Mouse (Mus musculus): ENCODE results near the gene Apbb2. TPM values are rescaled to one million over a fixed set of nuclear protein-coding genes. Genes with fewer than 3 reads are reported as not detected.

Gene Apbb2
- total RNA-seq, 2 experiments from 2014 or later: 53.4 to 57.1 TPM

DNA sequence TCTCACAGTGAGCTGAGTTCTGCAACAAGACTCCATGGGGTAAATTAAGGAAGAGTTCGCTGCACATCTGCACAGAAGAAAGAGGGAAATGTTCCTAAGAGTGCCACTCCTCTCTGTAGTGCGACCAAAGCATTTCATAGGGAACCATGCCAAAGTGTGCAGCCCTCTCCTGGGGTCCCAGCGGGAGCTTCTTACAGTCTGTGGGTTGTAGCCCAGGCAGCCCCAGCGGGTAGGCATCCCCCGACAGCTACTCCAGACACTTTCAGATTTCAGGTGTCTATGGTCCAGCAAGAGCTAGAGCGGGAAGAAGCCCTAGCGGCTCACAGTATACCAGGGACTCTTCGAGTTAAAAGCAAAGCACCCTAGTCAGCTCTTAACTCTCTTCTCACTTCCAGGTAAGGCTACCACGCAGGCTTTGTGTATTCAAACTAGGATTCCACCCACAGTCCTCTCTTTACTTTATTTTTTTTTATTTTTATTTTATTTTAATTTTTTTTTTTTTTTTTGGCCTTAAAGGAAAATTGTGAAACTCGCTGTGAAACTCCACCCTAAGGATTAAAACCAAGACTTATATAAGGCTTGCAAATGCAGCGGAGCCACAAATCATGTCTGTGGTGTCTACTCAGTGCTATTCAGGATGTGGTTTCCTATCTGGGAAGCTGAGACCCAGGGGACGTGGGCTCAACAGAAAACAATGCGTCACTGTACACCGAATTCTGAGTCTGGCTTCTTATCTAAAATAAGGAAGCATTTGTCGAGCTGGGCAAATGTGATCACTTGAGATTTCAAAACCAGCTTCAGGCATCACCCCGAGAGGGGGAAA lies 94.7 kb downstream of the Apbb2 start:
- DNase-seq (ENCODE audit: extremely low spot score in 1 of 2, low spot score in 1 of 2): no peak

- DNase-seq (ENCODE audit: extremely low spot score in 1 of 2, low spot score in 1 of 2): no peak
Measured at GRCm38 (mm10) chr5:66521250-66521649, 97.3 kb downstream of the Apbb2 start.

- no peak for DNase-seq (ENCODE audit: extremely low spot score in 1 of 2, low spot score in 1 of 2)
Measured at GRCm38 (mm10) chr5:66519511-66519910, 99.1 kb downstream of the Apbb2 start.

- DNase-seq (ENCODE audit: extremely low spot score in 1 of 2, low spot score in 1 of 2): no peak
Measured at GRCm38 (mm10) chr5:66518411-66519006, 100.1 kb downstream of the Apbb2 start.

GRCm38 (mm10) chr5:66517503-66517902 lies 101.1 kb downstream of the Apbb2 start:
- DNase-seq (ENCODE audit: extremely low spot score in 1 of 2, low spot score in 1 of 2): no peak

- DNase-seq (ENCODE audit: extremely low spot score in 1 of 2, low spot score in 1 of 2): no peak
Measured at GRCm38 (mm10) chr5:66516311-66516710, 102.3 kb downstream of the Apbb2 start.

- DNase-seq (ENCODE audit: extremely low spot score in 1 of 2, low spot score in 1 of 2): no peak
Measured at GRCm38 (mm10) chr5:66515271-66515670, 103.3 kb downstream of the Apbb2 start.

GRCm38 (mm10) chr5:66514659-66515058 lies 103.9 kb downstream of the Apbb2 start:
- DNase-seq (ENCODE audit: extremely low spot score in 1 of 2, low spot score in 1 of 2): no peak

GRCm38 (mm10) chr5:66513412-66513811 lies 105.2 kb downstream of the Apbb2 start:
- DNase-seq (ENCODE audit: extremely low spot score in 1 of 2, low spot score in 1 of 2): no peak

- DNase-seq (ENCODE audit: extremely low spot score in 1 of 2, low spot score in 1 of 2): no peak
Measured at GRCm38 (mm10) chr5:66512519-66512918, 106.1 kb downstream of the Apbb2 start.

DNA sequence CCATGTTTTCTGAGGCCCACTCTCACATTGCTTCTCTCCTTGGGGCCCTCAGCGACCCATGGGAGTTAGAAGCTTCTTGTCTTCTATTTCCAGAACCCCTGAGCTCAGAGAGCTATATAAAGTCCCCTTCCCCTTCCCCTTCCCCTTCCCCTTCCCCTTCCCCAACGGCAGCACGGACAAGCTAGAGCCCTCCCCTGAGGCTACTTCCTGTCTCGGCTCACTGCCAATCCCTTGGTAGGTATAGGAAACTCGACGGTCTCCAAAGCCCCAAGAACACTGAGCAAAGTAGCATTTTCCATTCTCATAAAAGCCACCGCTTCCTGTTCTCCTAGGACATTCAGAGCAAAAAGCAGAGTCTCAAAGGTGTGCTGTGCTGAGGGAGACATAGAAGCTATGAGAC lies 107.9 kb downstream of the Apbb2 start:
- no peak for DNase-seq (ENCODE audit: extremely low spot score in 1 of 2, low spot score in 1 of 2)

- DNase-seq (ENCODE audit: extremely low spot score in 1 of 2, low spot score in 1 of 2): no peak
Measured at GRCm38 (mm10) chr5:66509151-66509550, 109.4 kb downstream of the Apbb2 start.

GRCm38 (mm10) chr5:66505578-66505977 lies 113.0 kb downstream of the Apbb2 start:
- no peak for DNase-seq (ENCODE audit: extremely low spot score in 1 of 2, low spot score in 1 of 2)

DNA sequence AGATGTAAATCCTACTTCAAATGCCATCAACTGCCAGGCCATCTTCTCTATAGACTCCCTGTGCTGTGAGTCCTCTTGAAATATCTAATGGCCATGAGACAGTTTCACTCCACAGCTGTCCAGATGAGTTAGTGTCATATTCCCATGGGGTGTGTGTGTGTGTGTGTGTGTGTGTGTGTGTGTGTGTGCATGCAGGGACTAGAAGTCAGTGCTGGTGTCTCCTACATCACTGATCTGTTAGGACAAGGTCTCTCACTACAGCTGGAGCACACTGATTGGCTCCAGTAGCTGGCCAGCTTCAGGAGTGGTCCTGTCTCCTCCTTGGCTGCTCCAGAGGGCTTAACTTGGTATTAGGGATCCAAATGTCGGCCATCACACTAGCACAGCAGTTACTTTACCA lies 113.5 kb downstream of the Apbb2 start:
- DNase-seq (ENCODE audit: extremely low spot score in 1 of 2, low spot score in 1 of 2): no peak

- no peak for DNase-seq (ENCODE audit: extremely low spot score in 1 of 2, low spot score in 1 of 2)
Measured at GRCm38 (mm10) chr5:66504434-66504747, 114.2 kb downstream of the Apbb2 start.

- no peak for DNase-seq (ENCODE audit: extremely low spot score in 1 of 2, low spot score in 1 of 2)
Measured at GRCm38 (mm10) chr5:66503557-66504433, 114.8 kb downstream of the Apbb2 start.

DNA sequence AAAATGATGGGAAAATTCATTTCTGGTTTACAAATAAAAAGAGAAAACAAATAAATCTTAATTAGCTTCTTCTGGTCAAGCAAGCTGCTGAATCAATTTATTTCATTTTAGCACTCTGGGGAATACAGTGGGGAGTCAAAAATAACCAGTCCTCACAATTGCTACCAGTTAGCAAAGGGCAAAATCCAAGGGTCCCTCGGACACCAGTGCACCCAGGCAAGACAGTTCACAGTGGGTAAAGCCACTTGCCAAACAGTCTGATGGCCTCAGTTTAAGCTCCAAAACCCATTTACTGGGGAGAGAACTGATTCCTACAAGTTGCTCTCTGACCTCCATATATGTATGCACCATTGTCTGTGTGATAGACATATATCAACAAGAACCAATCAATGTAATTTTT lies 115.6 kb downstream of the Apbb2 start:
- DNase-seq (ENCODE audit: extremely low spot score in 1 of 2, low spot score in 1 of 2): no peak

- no peak for DNase-seq (ENCODE audit: extremely low spot score in 1 of 2, low spot score in 1 of 2)
Measured at GRCm38 (mm10) chr5:66499621-66500020, 119.0 kb downstream of the Apbb2 start.

DNA sequence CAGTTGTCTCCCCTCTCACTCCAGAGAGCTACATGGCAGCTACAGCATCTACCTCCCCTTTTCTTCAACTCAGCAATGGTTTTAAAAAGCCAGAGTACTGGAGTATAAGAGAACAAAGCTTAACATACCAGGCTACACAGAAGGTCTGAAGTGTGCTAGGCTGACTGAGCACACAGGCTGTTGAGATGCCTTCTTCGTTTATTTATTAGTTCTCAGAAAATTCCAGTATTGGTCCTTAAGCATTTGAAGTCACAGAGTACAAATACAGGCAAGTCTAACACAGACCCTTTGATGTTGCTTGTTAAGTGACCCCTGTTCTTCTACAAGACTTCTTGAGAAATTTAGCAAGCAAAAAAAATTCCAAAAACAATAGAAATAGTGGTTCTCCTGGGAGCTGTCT lies 120.4 kb downstream of the Apbb2 start:
- DNase-seq (ENCODE audit: extremely low spot score in 1 of 2, low spot score in 1 of 2): no peak

DNA sequence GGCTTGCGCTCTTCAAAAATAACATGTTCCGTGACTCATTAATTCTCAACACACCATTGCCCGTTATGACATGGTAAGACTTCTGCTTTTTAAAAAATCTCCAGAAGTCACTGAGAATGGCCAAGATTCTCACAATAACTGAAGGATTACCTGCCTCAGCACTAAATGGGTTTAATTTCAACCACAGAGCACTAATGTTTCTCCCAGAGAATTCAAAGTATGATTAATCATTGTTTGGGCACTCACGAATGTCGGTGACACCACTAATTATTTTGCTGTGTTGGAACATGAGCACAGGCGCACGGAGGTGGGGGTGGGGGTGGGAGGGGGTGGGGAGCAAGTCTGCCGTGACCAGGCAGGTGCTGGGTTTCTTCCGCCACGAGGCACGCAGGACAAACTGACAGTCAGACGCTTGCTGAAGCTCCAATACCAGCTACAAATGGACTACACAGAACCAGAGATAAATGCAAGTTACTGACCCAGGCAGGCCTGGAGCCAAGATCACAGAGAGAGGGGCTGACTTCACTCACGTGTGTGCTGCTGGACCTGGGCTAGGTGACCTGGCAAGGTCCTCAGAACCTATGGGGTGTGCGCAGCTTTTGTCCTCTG lies 121.0 kb downstream of the Apbb2 start:
- no peak for DNase-seq (ENCODE audit: extremely low spot score in 1 of 2, low spot score in 1 of 2)

DNA sequence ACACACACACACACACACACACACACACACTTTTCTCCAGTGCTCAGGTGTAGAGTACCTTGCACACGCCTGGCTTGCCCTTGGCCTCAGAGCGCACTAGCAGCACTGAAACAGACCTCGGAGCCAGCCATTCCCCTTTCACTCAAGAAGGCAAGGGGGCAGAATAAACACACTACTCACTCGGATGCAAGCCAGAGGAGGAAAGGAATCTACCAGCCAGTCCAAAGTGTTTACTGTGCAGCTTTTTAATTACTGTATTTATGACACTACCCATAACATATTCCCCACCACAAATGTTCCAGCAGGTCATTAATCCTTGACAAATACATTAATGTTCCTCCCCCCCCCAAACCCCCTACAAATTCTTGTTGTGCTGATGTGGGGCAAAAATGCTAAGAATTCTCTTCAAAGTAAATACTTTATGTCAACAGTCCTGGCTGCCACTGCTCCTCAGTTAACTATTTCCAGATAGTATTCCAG lies 121.7 kb downstream of the Apbb2 start:
- DNase-seq (ENCODE audit: extremely low spot score in 1 of 2, low spot score in 1 of 2): no peak

All from layer of hippocampus, postnatal 25 days (tissue).